Mouse (Mus musculus): ENCODE measurements around the gene Top1. TPM values are rescaled to one million over a fixed set of nuclear protein-coding genes. Genes with fewer than 3 reads are reported as not detected.

Top1 gene
- polyA plus RNA-seq, 1 experiment from 2014 or later: 69.5 TPM

DNA sequence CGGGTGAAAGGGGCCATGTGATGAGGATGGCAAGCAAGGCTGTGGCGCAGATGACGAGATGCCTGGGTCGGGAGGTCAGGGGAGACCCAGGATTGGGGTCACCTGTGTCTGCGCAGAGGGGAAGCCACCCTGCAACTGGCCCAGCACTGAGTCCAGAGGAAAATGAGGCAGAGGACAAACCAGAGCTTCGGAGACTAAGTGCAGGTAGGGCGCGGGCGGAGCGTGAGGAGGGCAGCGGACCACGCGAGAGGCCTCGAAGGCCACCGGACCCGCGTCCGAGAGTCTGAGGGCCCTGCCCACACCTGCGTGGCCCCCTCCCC is 85.1 kb downstream of the Top1 start:
- H3K4me1 ChIP-seq: peaks cover 55% of the 10 kb centered on the region
- no peaks in the 10 kb centered on the region for H3K27me3 ChIP-seq (ENCODE audit: insufficient read depth, poor library complexity, severe bottlenecking)
- H3K9me3 ChIP-seq: no peaks in the 10 kb centered on the region
- H3K4me3 ChIP-seq: peak overlapping the region; percentile 85
- 8% methylated on average over 19 of the region's 19 CpGs for WGBS
- no peak for DNase-seq (ENCODE audit: low spot score)
- peak overlapping the region; percentile 99 for H3K27ac ChIP-seq
- H3K36me3 ChIP-seq: peaks cover 19% of the 10 kb centered on the region

DNA sequence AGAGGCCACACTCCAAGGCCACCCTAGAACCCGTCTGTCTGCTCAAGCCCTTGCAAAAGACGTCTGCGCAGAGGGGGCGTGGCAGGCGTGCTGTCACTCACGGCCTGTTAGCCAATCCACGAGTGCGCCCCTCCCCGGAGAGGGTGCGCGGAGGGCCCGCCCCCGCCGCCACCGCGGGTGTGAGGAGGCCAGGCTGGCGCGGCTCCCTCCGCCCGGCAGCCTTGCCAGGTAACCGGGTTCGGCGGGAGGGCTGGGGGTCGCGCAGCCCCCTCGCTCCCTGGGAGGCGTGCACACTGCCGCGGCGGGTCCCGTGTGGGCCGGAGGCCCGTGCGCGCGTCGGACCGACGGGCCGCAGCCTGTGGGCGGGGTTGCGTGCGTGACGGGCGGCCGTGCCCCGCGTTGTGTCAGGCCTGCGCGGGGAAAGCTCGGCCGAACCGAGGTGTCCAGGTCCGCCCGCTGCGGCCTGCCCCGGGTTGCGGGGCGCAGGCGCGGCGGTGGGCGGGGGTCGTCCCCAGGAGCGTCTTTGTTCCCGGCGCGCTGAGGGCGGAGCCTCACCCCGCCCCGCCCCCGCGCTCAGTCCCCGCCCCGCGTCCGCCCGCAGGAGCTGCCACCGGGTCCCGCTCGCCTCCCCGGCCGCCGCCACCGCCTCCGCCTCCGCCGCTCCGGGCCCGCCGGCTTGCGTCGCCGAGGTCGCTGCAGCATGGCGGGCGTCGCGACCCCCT is 85.6 kb downstream of the Top1 start, which contains the start of gene Plcg1:
Gene Plcg1, plus strand, starts transcription at position 184 of the 722 bp plus-strand sequence.
- peak; percentile 96 for DNase-seq (ENCODE audit: low spot score)
- Histone ChIP-seq H3K27me3 (ENCODE audit: insufficient read depth, poor library complexity, severe bottlenecking) (no peaks in the 10 kb centered on the region), H3K4me1 (peaks cover 60% of the 10 kb centered on the region), H3K9me3 (no peaks in the 10 kb centered on the region), H3K27ac (peak within 1 kb of the TSS; percentile 99), H3K4me3 (peak within 1 kb of the TSS; percentile 85), H3K36me3 (peaks cover 24% of the 10 kb centered on the region)
- under 1% methylated on average over 91 of the region's 99 CpGs for WGBS

DNA sequence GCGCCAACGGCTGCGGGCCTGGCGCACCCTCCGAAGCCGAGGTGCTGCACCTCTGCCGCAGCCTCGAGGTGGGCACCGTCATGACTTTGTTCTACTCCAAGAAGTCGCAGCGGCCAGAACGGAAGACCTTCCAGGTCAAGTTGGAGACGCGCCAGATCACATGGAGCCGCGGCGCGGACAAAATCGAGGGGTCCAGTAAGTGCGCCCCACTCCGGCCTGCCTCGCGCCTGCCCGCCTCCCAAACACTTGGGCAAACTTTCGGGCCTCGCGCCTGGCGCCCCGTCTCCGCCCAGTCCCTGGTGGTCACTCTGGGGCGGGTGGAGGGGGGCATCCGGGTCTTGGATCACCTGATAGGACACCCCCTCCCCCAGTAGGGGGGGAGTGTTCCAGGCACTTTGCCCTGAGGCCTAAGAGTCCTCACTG is 86.2 kb downstream of the Top1 start:
- WGBS: 0% methylated on average over 32 of the region's 32 CpGs
- H3K36me3 ChIP-seq: peaks cover 30% of the 10 kb centered on the region
- no peaks in the 10 kb centered on the region for H3K27me3 ChIP-seq (ENCODE audit: insufficient read depth, poor library complexity, severe bottlenecking)
- peak overlapping the region; percentile 85 for H3K4me3 ChIP-seq
- peak overlapping the region; percentile 99 for H3K27ac ChIP-seq
- DNase-seq (ENCODE audit: low spot score): peak; percentile 81
- H3K9me3 ChIP-seq: no peaks in the 10 kb centered on the region
- peaks cover 60% of the 10 kb centered on the region for H3K4me1 ChIP-seq

DNA sequence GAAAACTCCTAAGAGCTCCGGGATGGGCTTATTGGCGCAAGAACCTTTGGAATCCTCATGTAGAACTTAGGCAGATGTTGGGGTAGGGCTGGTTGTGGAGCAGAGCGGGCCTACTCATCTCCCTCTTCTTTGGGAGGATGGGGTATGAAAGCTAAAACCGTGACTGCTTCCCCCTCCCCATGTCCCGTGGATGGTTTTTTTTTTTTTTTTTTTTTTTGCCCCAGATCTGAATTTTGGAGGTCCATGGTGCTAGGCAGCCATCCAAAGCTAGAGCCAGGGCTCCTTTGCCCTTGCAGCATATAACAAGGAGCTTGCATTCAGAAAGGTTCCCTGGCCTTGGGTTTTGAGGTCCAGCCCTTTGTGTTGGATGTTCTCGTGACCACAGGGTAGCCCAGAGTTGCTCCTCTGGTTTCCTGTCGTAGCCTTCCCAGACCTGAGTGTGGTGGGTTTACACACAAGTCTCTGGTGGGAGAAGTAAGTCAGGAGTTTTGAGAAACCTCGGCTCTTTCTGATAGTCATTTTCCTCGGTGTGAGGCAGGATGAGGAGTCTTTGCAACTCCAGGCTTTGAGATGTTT is 86.8 kb downstream of the Top1 start:
- H3K27ac ChIP-seq: peak overlapping the region; percentile 99
- peaks cover 37% of the 10 kb centered on the region for H3K36me3 ChIP-seq
- H3K4me1 ChIP-seq: peaks cover 62% of the 10 kb centered on the region
- WGBS: 40% methylated on average over 9 of the region's 9 CpGs
- no peak for DNase-seq (ENCODE audit: low spot score)
- H3K4me3 ChIP-seq: peak overlapping the region; percentile 85
- no peaks in the 10 kb centered on the region for H3K9me3 ChIP-seq
- H3K27me3 ChIP-seq (ENCODE audit: insufficient read depth, poor library complexity, severe bottlenecking): no peaks in the 10 kb centered on the region

DNA sequence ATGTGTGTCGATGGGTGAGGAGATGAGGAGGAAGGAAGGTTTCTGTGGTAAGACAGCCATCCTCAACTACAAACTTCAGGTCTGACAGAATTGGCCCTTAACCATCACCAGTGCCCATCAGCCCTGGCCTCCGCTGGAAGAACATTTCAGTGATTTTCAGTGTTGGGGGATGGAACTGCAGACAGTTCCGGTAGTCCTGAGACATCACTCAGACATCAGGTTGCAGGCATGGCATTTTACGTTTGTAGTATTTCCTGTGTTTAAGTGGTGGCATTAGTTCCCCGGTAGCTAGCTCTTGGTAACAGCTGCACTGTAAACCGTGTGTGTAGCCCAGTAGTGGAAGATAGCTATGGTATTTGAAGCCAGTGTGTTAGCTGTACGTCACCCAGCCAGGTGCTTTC is 87.4 kb downstream of the Top1 start:
- Histone ChIP-seq H3K9me3 (no peaks in the 10 kb centered on the region), H3K27ac (no peak overlapping the region), H3K27me3 (ENCODE audit: insufficient read depth, poor library complexity, severe bottlenecking) (no peaks in the 10 kb centered on the region), H3K36me3 (peaks cover 38% of the 10 kb centered on the region), H3K4me1 (peaks cover 68% of the 10 kb centered on the region), H3K4me3 (peak overlapping the region; percentile 85)
- no peak for DNase-seq (ENCODE audit: low spot score)
- 49% methylated on average over 7 of the region's 7 CpGs for WGBS

DNA sequence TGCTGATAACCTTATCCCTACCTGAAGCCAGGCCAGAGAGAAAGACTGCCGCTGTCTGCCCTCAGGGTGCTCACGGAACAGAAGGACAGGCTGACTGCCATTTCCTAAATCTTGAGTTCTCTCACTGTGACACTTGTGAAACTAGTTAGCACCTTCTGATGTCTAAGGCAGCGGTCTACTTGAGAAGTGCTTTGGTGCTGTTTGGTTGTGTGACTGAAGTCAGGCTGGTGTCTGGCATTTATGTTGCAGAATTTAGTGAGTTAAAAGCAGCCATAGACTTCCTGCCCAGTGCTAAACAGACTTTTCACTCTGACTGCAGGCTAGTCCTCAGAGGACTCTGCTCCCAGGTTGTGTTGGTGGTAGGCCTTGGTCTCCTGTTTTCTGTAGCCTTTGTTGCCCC is 88.6 kb downstream of the Top1 start:
- no peaks in the 10 kb centered on the region for H3K27me3 ChIP-seq (ENCODE audit: insufficient read depth, poor library complexity, severe bottlenecking)
- H3K27ac ChIP-seq: no peak overlapping the region
- WGBS: 71% methylated on average over 3 of the region's 3 CpGs
- peaks cover 47% of the 10 kb centered on the region for H3K36me3 ChIP-seq
- H3K9me3 ChIP-seq: no peaks in the 10 kb centered on the region
- H3K4me1 ChIP-seq: peaks cover 80% of the 10 kb centered on the region
- no peak for DNase-seq (ENCODE audit: low spot score)
- H3K4me3 ChIP-seq: no peak overlapping the region

DNA sequence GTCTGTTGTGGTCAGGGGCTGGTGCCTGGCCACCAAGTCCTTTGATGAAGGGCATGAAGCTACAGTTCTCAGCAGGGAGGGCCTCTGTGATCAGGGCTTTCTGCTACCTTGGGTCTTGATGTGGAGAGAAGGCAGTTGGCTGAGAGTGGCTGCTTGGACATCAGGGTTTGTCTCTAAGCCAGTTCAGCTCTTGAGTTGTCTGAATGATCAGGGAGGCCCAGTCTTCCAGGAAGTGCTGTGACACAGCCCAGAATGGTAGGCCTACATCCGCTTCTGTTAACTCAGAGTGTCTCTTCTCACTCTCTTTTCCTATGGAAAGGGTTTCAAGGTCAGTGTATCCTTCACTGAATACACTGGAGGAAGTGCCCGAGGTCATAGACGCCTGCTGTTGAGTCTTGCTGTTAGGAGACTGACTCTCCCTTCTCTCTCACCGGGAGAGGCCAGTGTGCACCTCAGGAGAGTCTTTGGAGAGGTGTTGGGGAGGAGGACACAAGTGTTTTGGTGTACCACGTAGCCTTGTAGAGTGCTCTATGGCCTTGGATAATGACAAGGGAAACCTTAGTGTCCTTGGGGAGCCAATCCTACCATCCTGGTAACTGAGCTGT is 90.1 kb downstream of the Top1 start:
- H3K4me1 ChIP-seq: peaks cover 85% of the 10 kb centered on the region
- peaks cover 49% of the 10 kb centered on the region for H3K36me3 ChIP-seq

DNA sequence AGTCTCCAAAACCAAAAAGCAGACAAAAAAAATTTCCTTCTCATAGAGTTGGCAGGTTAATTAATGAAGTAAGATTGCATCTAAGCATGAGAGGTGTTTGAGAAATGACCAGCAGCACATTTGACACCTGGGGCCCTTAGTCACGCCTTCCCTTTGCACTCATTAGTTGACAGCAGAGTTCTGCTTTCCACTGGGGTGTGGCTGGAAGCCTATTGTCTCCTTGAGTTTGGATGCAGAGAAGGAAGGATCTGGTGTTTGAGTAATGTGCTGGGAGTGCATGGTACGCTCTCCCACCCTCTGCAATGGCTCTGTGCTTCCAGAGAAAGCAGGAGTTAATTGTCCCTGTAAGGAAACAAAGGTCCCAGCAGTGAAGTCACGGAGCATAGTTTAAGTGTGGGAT is 90.8 kb downstream of the Top1 start:
- Histone ChIP-seq H3K4me3 (no peak overlapping the region), H3K27ac (0 out of 2 replicates have a peak overlapping the region, but pooled peaks have one; percentile 48), H3K4me1 (peaks cover 87% of the 10 kb centered on the region), H3K27me3 (ENCODE audit: insufficient read depth, poor library complexity, severe bottlenecking) (no peaks in the 10 kb centered on the region), H3K9me3 (no peaks in the 10 kb centered on the region), H3K36me3 (peaks cover 49% of the 10 kb centered on the region)
- DNase-seq (ENCODE audit: low spot score): no peak
- WGBS: 88% methylated on average over 3 of the region's 3 CpGs

More for the DNA sequence above, 90.1 kb downstream of the Top1 start:
- H3K9me3 ChIP-seq: no peaks in the 10 kb centered on the region
- DNase-seq (ENCODE audit: low spot score): no peak
- no peaks in the 10 kb centered on the region for H3K27me3 ChIP-seq (ENCODE audit: insufficient read depth, poor library complexity, severe bottlenecking)
- WGBS: 69% methylated on average over 5 of the region's 5 CpGs
- peak overlapping the region; percentile 48; the same call in 1 of the 2 replicates for H3K27ac ChIP-seq
- no peak overlapping the region for H3K4me3 ChIP-seq

DNA sequence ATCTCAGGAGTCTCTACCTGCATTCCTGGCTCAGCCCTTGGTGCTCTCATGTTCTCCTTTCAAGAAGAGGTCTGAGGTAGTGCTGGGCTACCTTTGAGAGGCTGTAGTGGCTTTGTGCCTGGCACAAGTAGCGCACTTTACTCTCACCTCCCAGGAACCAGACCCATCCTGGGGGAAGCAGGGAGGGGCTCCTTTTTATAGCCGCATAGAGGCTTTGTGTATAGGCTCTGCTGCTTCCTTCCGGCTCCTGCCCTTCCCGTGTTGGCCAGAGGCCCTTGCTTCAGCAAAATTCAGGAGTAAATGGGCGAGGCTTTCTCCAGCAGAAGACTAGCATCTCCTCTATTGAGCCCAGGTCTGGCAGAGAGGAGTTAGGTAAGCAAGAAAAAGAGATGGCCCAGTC is 92.7 kb downstream of the Top1 start:
- no peak for DNase-seq (ENCODE audit: low spot score)
- H3K36me3 ChIP-seq: peaks cover 58% of the 10 kb centered on the region
- H3K27me3 ChIP-seq (ENCODE audit: insufficient read depth, poor library complexity, severe bottlenecking): no peaks in the 10 kb centered on the region
- WGBS: 66% methylated on average over 5 of the region's 5 CpGs
- H3K4me1 ChIP-seq: peaks cover 86% of the 10 kb centered on the region
- no peak overlapping the region for H3K4me3 ChIP-seq
- no peaks in the 10 kb centered on the region for H3K9me3 ChIP-seq
- 0 out of 2 replicates have a peak overlapping the region, but pooled peaks have one; percentile 2 for H3K27ac ChIP-seq

DNA sequence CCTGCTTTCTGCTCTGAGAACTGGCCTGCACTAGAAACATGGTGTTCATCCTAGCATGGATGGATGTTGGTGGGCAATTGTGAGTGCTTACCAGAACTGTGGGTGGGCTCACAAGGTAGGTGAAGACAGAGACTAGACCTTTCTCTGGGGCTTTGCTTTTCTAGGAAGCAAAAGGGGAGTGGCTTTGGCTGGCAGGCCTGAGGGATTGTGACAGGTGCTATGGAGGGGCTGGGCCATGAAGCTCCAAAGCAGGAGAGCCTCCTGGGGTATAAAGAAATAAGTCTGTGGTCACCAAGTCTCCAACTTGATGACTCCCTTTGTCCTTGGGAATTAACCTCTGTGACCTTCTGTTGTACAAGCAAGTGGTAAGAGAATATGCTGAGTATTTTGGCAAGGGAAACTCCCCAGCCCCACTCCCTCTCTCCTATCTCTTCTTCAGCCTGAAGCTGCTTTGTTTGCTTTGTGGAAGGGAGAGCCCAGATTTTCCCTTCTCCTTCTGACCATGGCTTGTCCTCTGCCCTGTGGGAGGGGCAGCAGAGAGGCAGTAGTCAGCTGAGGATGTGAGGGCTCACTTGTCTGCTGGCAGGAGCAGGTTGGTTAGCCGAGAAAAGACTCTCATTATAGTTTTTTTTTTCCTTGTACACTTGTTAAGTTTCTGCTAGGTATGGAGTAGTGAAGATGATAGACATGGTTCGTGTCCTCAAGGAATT is 94.1 kb downstream of the Top1 start:
- Histone ChIP-seq H3K27me3 (ENCODE audit: insufficient read depth, poor library complexity, severe bottlenecking) (no peaks in the 10 kb centered on the region), H3K4me1 (peaks cover 86% of the 10 kb centered on the region), H3K4me3 (no peak overlapping the region), H3K36me3 (peaks cover 49% of the 10 kb centered on the region), H3K27ac (peak overlapping the region; percentile 63; the same call in 1 of the 2 replicates), H3K9me3 (no peaks in the 10 kb centered on the region)
- WGBS: 54% methylated on average over 2 of the region's 2 CpGs
- DNase-seq (ENCODE audit: low spot score): no peak

DNA sequence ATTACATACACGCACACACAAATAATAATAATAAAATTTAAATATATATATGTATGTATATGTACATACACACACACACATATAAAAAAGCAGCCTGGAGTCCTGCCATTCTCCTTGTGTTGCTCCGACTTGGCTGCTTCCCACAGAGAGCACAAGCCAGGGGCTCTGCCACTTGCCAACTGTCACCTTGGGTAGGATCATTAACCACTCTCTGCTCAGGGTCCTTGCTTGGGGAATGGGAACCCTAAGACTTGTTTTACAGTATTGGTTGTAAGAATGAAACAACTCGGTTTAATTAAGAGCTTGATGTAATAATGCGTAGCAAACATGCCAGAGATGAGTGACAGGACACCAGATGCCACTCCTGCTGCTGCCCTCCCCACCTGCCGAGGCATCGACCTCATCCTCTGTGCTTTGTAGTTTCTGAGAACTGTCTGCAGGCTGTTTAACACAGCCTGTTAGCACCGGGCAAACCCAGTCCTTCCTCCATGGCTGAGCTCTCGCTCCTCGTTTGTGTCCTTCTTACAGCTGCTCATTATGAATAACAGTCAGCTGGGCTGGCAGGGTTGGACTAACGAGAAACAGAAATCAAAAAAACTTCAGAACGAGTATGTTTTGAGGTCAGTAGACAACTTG is 95.0 kb downstream of the Top1 start:
- Histone ChIP-seq H3K4me1 (peaks cover 86% of the 10 kb centered on the region), H3K9me3 (no peaks in the 10 kb centered on the region), H3K27ac (no peak overlapping the region), H3K4me3 (no peak overlapping the region), H3K27me3 (ENCODE audit: insufficient read depth, poor library complexity, severe bottlenecking) (no peaks in the 10 kb centered on the region), H3K36me3 (peaks cover 47% of the 10 kb centered on the region)
- no peak for DNase-seq (ENCODE audit: low spot score)
- WGBS: 77% methylated on average over 11 of the region's 11 CpGs

DNA sequence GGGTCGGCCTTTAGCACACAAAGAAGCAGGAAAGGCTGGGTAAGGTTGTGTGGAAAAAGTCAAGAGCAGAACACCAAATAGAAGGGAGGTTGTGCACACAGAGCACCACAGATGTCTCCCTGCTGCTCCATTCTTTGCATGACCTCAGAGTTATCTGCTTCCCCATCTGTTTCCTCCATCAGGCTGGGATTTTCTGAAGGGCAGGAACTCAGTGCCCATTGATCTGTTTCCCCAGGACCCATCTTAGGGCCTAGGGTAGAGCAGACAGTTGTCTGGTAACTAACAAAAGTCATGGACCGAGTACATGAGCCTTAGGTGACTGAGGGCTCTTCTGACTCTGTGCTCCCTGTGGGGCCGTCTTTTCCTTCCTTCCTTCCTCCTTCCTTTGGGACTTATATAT is 95.9 kb downstream of the Top1 start:
- Histone ChIP-seq H3K27ac (0 out of 2 replicates have a peak overlapping the region, but pooled peaks have one; percentile 47), H3K9me3 (no peaks in the 10 kb centered on the region), H3K36me3 (peaks cover 44% of the 10 kb centered on the region), H3K4me3 (no peak overlapping the region), H3K27me3 (ENCODE audit: insufficient read depth, poor library complexity, severe bottlenecking) (no peaks in the 10 kb centered on the region), H3K4me1 (peaks cover 87% of the 10 kb centered on the region)
- DNase-seq (ENCODE audit: low spot score): no peak
- WGBS: 61% methylated on average over 3 of the region's 3 CpGs

Measured in heart, embryonic 10.5 days (tissue).